Mouse (Mus musculus) ES-E14 (cell line): ENCODE results near the gene Acoxl.

Experiments
- CHD2 ChIP-seq: IDR thresholded peaks from 2 replicates; pipeline ENCODE4 v1.6.1; 2014; ENCODE audit warnings: mild to moderate bottlenecking, low read depth, low read length, inconsistent platforms
- HCFC1 ChIP-seq: IDR thresholded peaks from 2 replicates; pipeline ENCODE4 v1.6.1; 2012; ENCODE audit warnings: low read length, inconsistent platforms, borderline replicate concordance; ENCODE audit not compliant: insufficient read depth

DNA sequence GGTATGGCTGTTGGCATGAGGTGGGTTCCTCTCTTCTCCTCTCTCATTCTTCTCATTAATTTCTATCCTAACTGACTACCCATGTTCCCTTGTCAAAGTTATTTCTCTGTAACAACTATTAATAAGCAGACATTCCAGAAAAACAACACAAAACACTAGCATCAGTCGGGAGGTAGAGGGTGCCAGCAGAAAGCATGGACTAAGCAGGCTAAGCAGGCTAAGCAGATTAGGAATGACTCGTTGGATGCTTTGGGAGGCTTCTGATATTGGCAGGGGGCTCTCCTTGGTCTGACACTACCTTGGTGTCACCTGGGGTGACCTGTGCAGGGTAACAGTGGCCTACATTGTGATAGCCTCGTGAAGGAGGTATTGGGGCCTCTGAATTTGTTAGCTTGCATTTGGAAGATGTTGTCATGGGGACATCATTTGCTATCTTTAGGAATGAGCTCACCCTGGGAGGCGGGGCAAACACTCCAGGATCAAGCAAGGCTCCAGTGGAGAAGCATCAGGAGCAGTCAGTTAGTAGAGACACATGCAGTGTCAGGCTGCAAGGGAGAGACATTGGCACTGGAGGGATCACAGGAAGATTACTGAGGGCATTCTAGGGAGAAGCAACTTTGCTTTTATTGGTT, 123.2 kb downstream of the Acoxl start:
- TF ChIP-seq HCFC1: no peak
- TF ChIP-seq CHD2: no peak
